Mouse (Mus musculus): ENCODE results near the gene Slfn3.
"Not testable (repeated sequence)": the region's sequence is repeated elsewhere in the genome, so short reads cannot be mapped to it uniquely, and the experiment has no call there.

GRCm38 (mm10) chr11:83233621-83234020 is 42.5 kb downstream of the Slfn3 start:
- TF ChIP-seq POLR2A, CTCF (IDR thresholded peaks at IDR 0.05; ENCODE audit: insufficient read depth, low read depth, low read length): not testable (repeated sequence)
